Mouse (Mus musculus): ENCODE measurements around the gene Prpf8. TPM values are rescaled to one million over a fixed set of nuclear protein-coding genes. Genes with fewer than 3 reads are reported as not detected.
A peak's percentile ranks its signal among the peaks of the same experiment; 100 is the strongest.

Gene Prpf8
- total RNA-seq (2012; rRNA removed) (246 and 255 TPM in 2 replicates), total RNA-seq (2014; rRNA removed) (168 and 187 TPM in 2 replicates), polyA plus RNA-seq (2012; ENCODE audit: insufficient read length, low read depth) (298 and 345 TPM in 2 replicates)

GRCm38 (mm10) chr11:75486601-75487285, at the start of gene Prpf8:
Gene Prpf8, plus strand, starts transcription at chr11:75486816.
- dilution Hi-C loops (cut with MboI; ENCODE audit: extremely low pct_ligation_motif_present, extremely low pct_unique_long_range_greater_than_20kb, low sequenced_read_pairs), result no loop called here
- H3K4me2 ChIP-seq (ENCODE audit: insufficient read depth, low read depth, poor library complexity, severe bottlenecking), result peak within 1 kb of the TSS; percentile 90
- H3K27ac ChIP-seq (ENCODE audit: insufficient read depth, low read depth), result peak within 1 kb of the TSS; percentile 18; the same call in 1 of the 2 replicates
- H3K4me3 ChIP-seq (replicated peaks in 1 of 3; ENCODE audit: low read depth in 2 of 3, low read length in 2 of 3, poor library complexity in 1 of 3), result peak within 1 kb of the TSS; percentile 81 to 96 (median 83)
- peaks cover 30 to 40% of the 10 kb centered on the region in 2 experiments for H3K36me3 ChIP-seq (replicated peaks in 1 of 2; ENCODE audit: control insufficient read depth in 1 of 2, insufficient read depth in 1 of 2, low read length in 1 of 2)
- TF ChIP-seq USF1 (IDR thresholded peaks at IDR 0.05; ENCODE audit: low read depth, low read length), result no peak; the same call in 1 of the 2 replicates
- no peak for TF ChIP-seq EP300 (IDR thresholded peaks at IDR 0.05; ENCODE audit: low read length)
- no peak for TF ChIP-seq RAD21 (IDR thresholded peaks at IDR 0.05; ENCODE audit: low read depth, low read length)
- no peak; the same call in 1 of the 2 replicates for TF ChIP-seq MAFK (IDR thresholded peaks at IDR 0.05; ENCODE audit: insufficient replicate concordance, low read length)
- peak; percentile 69; the same call in 1 of the 2 replicates for TF ChIP-seq SIN3A (IDR thresholded peaks at IDR 0.05; ENCODE audit: low read length)
- TF ChIP-seq MAZ (IDR thresholded peaks at IDR 0.05; ENCODE audit: low read depth, low read length), result no peak
- peak; percentile 35; the same call in 1 of the 2 replicates for TF ChIP-seq MAX (IDR thresholded peaks at IDR 0.05; ENCODE audit: low read length)
- peak; percentile 84 for TF ChIP-seq TCF12 (IDR thresholded peaks at IDR 0.05; ENCODE audit: low read depth, low read length)
- no peak for TF ChIP-seq ETS1 (conservative IDR thresholded peaks at IDR 0.05; ENCODE audit: low read depth, low read length)
- peak; percentile 38; the same call in 1 of the 2 replicates for TF ChIP-seq MYC (IDR thresholded peaks at IDR 0.05; ENCODE audit: low read depth, low read length)
- TF ChIP-seq HCFC1 (IDR thresholded peaks at IDR 0.05; ENCODE audit: low read depth, low read length), result peak; percentile 90
- TF ChIP-seq ELF1 (IDR thresholded peaks at IDR 0.05; ENCODE audit: low read depth, low read length), result peak; percentile 96
- peak; percentile 82 for TF ChIP-seq ZMIZ1 (IDR thresholded peaks at IDR 0.05; ENCODE audit: low read depth, low read length)
- no peak for TF ChIP-seq UBTF (IDR thresholded peaks at IDR 0.05; ENCODE audit: low read depth, low read length)
- TF ChIP-seq RCOR1 (conservative IDR thresholded peaks at IDR 0.05; ENCODE audit: low read depth, low read length), result no peak
- TF ChIP-seq POLR2A (IDR thresholded peaks at IDR 0.05; ENCODE audit: low read depth, low read length), result peak; percentile 88
- TF ChIP-seq CHD2 (IDR thresholded peaks at IDR 0.05; ENCODE audit: low read length), result peak; percentile 92
- 0 out of 2 replicates have a peak, but pooled peaks have one; percentile 11 for TF ChIP-seq MEF2A (IDR thresholded peaks at IDR 0.05; ENCODE audit: borderline replicate concordance, low read depth, low read length)
- TF ChIP-seq PAX5 (IDR thresholded peaks at IDR 0.05; ENCODE audit: low read length), result no peak
- TF ChIP-seq POLR2AphosphoS2 (IDR thresholded peaks at IDR 0.05; ENCODE audit: low read depth, low read length), result peak; percentile 72; the same call in 1 of the 2 replicates
- TF ChIP-seq MXI1 (IDR thresholded peaks at IDR 0.05; ENCODE audit: low read depth, low read length), result peak; percentile 67
- peak; percentile 85; the same call in 1 of the 2 replicates for TF ChIP-seq KAT2A (IDR thresholded peaks at IDR 0.05; ENCODE audit: insufficient replicate concordance, low read length)
- TF ChIP-seq ZKSCAN1 (IDR thresholded peaks at IDR 0.05; ENCODE audit: borderline replicate concordance, low read depth, low read length), result no peak
- no peak for TF ChIP-seq JUN (IDR thresholded peaks at IDR 0.05; ENCODE audit: insufficient read depth, low read depth, low read length)
- TF ChIP-seq GABPA (IDR thresholded peaks at IDR 0.05; ENCODE audit: insufficient replicate concordance, low read depth, low read length), result no peak; the same call in 1 of the 2 replicates
- TF ChIP-seq TBP (conservative IDR thresholded peaks at IDR 0.05; ENCODE audit: low read depth, low read length), result peak; percentile 86
- no peak for TF ChIP-seq BHLHE40 (IDR thresholded peaks at IDR 0.05; ENCODE audit: low read depth, low read length)
- no peak; the same call in 1 of the 2 replicates for TF ChIP-seq JUND (conservative IDR thresholded peaks at IDR 0.05; ENCODE audit: low read depth, low read length)
- TF ChIP-seq IRF4 (IDR thresholded peaks at IDR 0.05; ENCODE audit: low read depth, low read length), result peak; percentile 24; the same call in 1 of the 2 replicates
- TF ChIP-seq CTCF (conservative IDR thresholded peaks at IDR 0.05 in 1 of 2, IDR thresholded peaks at IDR 0.05 in 1 of 2; ENCODE audit: low read depth in 2 of 2, low read length in 2 of 2), result no peak
- TF ChIP-seq USF2 (conservative IDR thresholded peaks at IDR 0.05; ENCODE audit: low read depth, low read length), result no peak
- peak; percentile 88; the same call in 1 of the 2 replicates for TF ChIP-seq CHD1 (IDR thresholded peaks at IDR 0.05; ENCODE audit: low read depth, low read length)
- peak; percentile 3; the same call in 1 of the 2 replicates for TF ChIP-seq SMC3 (IDR thresholded peaks at IDR 0.05; ENCODE audit: low read depth, low read length)
- peak; percentile 72; the same call in 1 of the 2 replicates for TF ChIP-seq E2F4 (IDR thresholded peaks at IDR 0.05; ENCODE audit: insufficient replicate concordance, low read depth, low read length)
- peak; percentile 67 for TF ChIP-seq NRF1 (IDR thresholded peaks at IDR 0.05; ENCODE audit: low read depth, low read length)
- TF ChIP-seq ZC3H11A (IDR thresholded peaks at IDR 0.05; ENCODE audit: low read depth, low read length), result no peak
- peak; percentile 84 for TF ChIP-seq NELFE (IDR thresholded peaks at IDR 0.05; ENCODE audit: low read depth, low read length)
- peaks cover 36% of the 10 kb centered on the region for H3K79me2 ChIP-seq (replicated peaks; ENCODE audit: control insufficient read depth, extremely low read depth, insufficient read depth, poor library complexity, severe bottlenecking)
- no peaks in the 10 kb centered on the region for H3K9me3 ChIP-seq (replicated peaks; ENCODE audit: low read length)
- DNase-seq (ENCODE audit: extremely low read depth), result peak; percentile 99
- in situ Hi-C loops (cut with MboI; ENCODE audit: low pct_ligation_motif_present, low pct_unique_long_range_greater_than_20kb, low sequenced_read_pairs), result no loop called here
- peaks cover 3 to 29% of the 10 kb centered on the region in 2 experiments for H3K4me1 ChIP-seq (ENCODE audit: control insufficient read depth in 1 of 2, insufficient read depth in 2 of 2)
- H3K27me3 ChIP-seq (replicated peaks), result no peaks in the 10 kb centered on the region
- H3K9ac ChIP-seq (ENCODE audit: insufficient read depth, low read depth), result peak within 1 kb of the TSS; percentile 97

All from CH12.LX (cell line).